ENCODE assay signal across 8 mouse cellular contexts in the genomic region with DNA sequence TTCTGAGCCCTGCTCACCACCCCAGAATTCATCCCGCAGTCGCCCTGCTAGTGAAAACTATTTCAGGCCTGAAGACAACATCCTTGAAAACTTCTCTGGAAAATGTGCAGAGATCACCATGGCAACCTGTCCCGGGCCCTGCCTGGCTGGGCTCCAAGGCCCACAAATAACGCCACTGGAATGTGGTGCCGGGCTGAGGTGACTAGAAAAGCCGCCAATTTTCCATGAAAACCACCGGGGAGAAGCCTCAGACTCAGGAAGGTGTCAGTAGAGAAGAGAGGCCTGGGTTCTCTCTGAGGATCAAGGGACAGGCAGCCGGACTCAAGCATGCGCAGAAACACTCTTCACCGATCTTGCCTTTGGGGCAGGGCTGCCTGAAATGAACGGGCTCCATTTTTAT. TPM values are rescaled to one million over a fixed set of nuclear protein-coding genes. Genes with fewer than 3 reads are reported as not detected.
DNase-seq lines count a peak whose midpoint lies in the region; ATAC-seq and TF ChIP-seq lines count a peak whose summit lies in the region.
"Had no signal": no experiment of that assay in that cellular context is flagged by ENCODE, and none has a peak within 500 bp of the region (broad histone marks: within the 10 kb centered on the region; RNA-seq: fewer than 3 reads in every experiment).

No protein-coding gene starts in this region.

- H3K4me3 ChIP-seq in embryonic facial prominence, embryonic 11.5 days (ENCODE audit: low read depth, low read length), result no peak overlapping the region
- no peak overlapping the region for H3K4me3 ChIP-seq in intestine, postnatal 0 days (ENCODE audit: low read depth, low read length)
- H3K4me3 ChIP-seq: erythroblast, embryonic 14.5 days had no signal

- peak; percentile 65 to 74 for DNase-seq in adrenal gland, adult 18-20 months (ENCODE audit: low spot score in 2 of 2)
- DNase-seq in embryonic facial prominence, embryonic 11.5 days (ENCODE audit: low spot score), result peak; percentile 71
- DNase-seq in heart, adult 11 months, result peak; percentile 99
- DNase-seq in left cerebral cortex, postnatal 36 days (ENCODE audit: low spot score in 2 of 2), result peak; percentile 83 to 84
- DNase-seq in neural tube, embryonic 10.5 days (ENCODE audit: extremely low spot score, low spot score), result peak; percentile 49
- peak; percentile 70 to 75 for DNase-seq in urinary bladder, postnatal 4 days (ENCODE audit: low spot score in 2 of 2)

- no peaks in the 10 kb centered on the region for H3K9me3 ChIP-seq in embryonic facial prominence, embryonic 11.5 days (replicated peaks; ENCODE audit: control insufficient read depth, low read length)
- no peaks in the 10 kb centered on the region for H3K9me3 ChIP-seq in intestine, postnatal 0 days (ENCODE audit: control insufficient read depth)

- H3K4me1 ChIP-seq in embryonic facial prominence, embryonic 11.5 days (ENCODE audit: control insufficient read depth, insufficient read depth, low read length), result peaks cover 2% of the 10 kb centered on the region; the same call in 1 of the 2 replicates
- no peaks in the 10 kb centered on the region for H3K4me1 ChIP-seq in intestine, postnatal 0 days (replicated peaks; ENCODE audit: control insufficient read depth, insufficient read depth, low read length)

- intact Hi-C loops in left cerebral cortex, postnatal 36 days (cut with DNase I), result no loop called here

- H3K27ac ChIP-seq in embryonic facial prominence, embryonic 11.5 days (replicated peaks; ENCODE audit: low read depth, low read length), result 0 out of 2 replicates have a peak overlapping the region, but pooled peaks have one; percentile 20
- H3K27ac ChIP-seq in intestine, postnatal 0 days (ENCODE audit: low read depth, low read length), result peak overlapping the region; percentile 50; the same call in 1 of the 2 replicates

- 37% methylated on average over 11 of the region's 11 CpGs for WGBS in embryonic facial prominence, embryonic 11.5 days
- WGBS in intestine, postnatal 0 days, result 22% methylated on average over 11 of the region's 11 CpGs

- TF ChIP-seq CTCF in intestine, postnatal 0 days (IDR thresholded peaks at IDR 0.05; ENCODE audit: low read depth), result no peak

- no peak for ATAC-seq in embryonic facial prominence, embryonic 11.5 days (replicated peaks; ENCODE audit: insufficient number of reproducible peaks, low FRiP score, low TSS enrichment, low read depth)
- 0 out of 2 replicates have a peak, but pooled peaks have one; percentile 22 for ATAC-seq in intestine, postnatal 0 days

- no peak overlapping the region for H3K9ac ChIP-seq in embryonic facial prominence, embryonic 11.5 days (replicated peaks; ENCODE audit: low read length)
- H3K9ac ChIP-seq in intestine, postnatal 0 days (ENCODE audit: low read depth, low read length), result no peak overlapping the region

- H3K36me3 ChIP-seq in embryonic facial prominence, embryonic 11.5 days (replicated peaks; ENCODE audit: control insufficient read depth, insufficient read depth, low read depth, low read length), result no peaks in the 10 kb centered on the region
- H3K36me3 ChIP-seq in intestine, postnatal 0 days (ENCODE audit: control insufficient read depth, insufficient read depth), result no peaks in the 10 kb centered on the region

- H3K27me3 ChIP-seq in embryonic facial prominence, embryonic 11.5 days (ENCODE audit: control insufficient read depth, insufficient read depth, low read length), result no peaks in the 10 kb centered on the region
- no peaks in the 10 kb centered on the region for H3K27me3 ChIP-seq in intestine, postnatal 0 days (replicated peaks; ENCODE audit: control insufficient read depth, insufficient read depth, low read length)

- no peak overlapping the region for H3K4me2 ChIP-seq in embryonic facial prominence, embryonic 11.5 days (ENCODE audit: low read depth, low read length)
- H3K4me2 ChIP-seq in intestine, postnatal 0 days (replicated peaks; ENCODE audit: low read depth), result no peak overlapping the region

RNA-seq across cellular contexts. Expression of a gene that starts 27.1 kb away (rescaled TPM):
- 100 to 1,000 TPM in 1 of 2 experiments, 10 to 100 TPM in 1; 95.5 to 115 TPM for total RNA-seq in adrenal gland, adult 18-20 months (2021)
- polyA plus RNA-seq in embryonic facial prominence, embryonic 11.5 days (2014; fragmentation: Nextera tagmentation; extraction: Ambion mirVana), result 421 and 489 TPM in 2 replicates
- 84.2 and 89.2 TPM in 2 replicates for polyA plus RNA-seq in intestine, postnatal 0 days (2015; fragmentation: Nextera tagmentation; extraction: Ambion mirVana)
- total RNA-seq in left cerebral cortex, postnatal 36 days (2021), result 10 to 100 TPM; 51.3 to 88.9 TPM

RNA-seq across cellular contexts. Expression of a gene that starts 45.2 kb away (rescaled TPM):
- 100 to 1,000 TPM in 1 of 2 experiments, 10 to 100 TPM in 1; 89.4 to 111 TPM for total RNA-seq in adrenal gland, adult 18-20 months (2021)
- polyA plus RNA-seq in embryonic facial prominence, embryonic 11.5 days (2014; fragmentation: Nextera tagmentation; extraction: Ambion mirVana), result 227 and 251 TPM in 2 replicates
- polyA plus RNA-seq in intestine, postnatal 0 days (2015; fragmentation: Nextera tagmentation; extraction: Ambion mirVana), result 103 and 114 TPM in 2 replicates
- 10 to 100 TPM; 41.2 to 44.6 TPM for total RNA-seq in left cerebral cortex, postnatal 36 days (2021)

Comparison
In these comparisons a context has a peak if more than half of its experiments do, and no peak if none do; other contexts are left out.
1. DNase-seq: peak in every context shown above with its lines; median percentile 99 in heart, adult 11 months; 84 in left cerebral cortex, postnatal 36 days; 72 in urinary bladder, postnatal 4 days; 71 in embryonic facial prominence, embryonic 11.5 days; 70 in adrenal gland, adult 18-20 months; 49 in neural tube, embryonic 10.5 days.